Mouse (Mus musculus) G1E (cell line): ENCODE measurements around the gene Hoxd13. TPM values are rescaled to one million over a fixed set of nuclear protein-coding genes. Genes with fewer than 3 reads are reported as not detected.

Experiments
- ATAC-seq: 2 replicates; pipeline ENCODE4 v1.8.0; 2016; ENCODE audit warnings: mild to moderate bottlenecking; ENCODE audit not compliant: insufficient number of reproducible peaks, poor library complexity, low FRiP score, severe bottlenecking; ENCODE audit errors: extremely low read depth
- DNase-seq: peaks from one replicate; pipeline ENCODE4 v3.0.0; 2012; ENCODE audit warnings: low spot score
- H3K27me3 ChIP-seq: 2 replicates; pipeline ENCODE4 v1.6.1; 2012; ENCODE audit warnings: mild to moderate bottlenecking, low read length, inconsistent platforms; ENCODE audit not compliant: insufficient read depth
- H3K36me3 ChIP-seq: replicated peaks from 2 replicates; pipeline ENCODE3; 2012; ENCODE audit warnings: mild to moderate bottlenecking, inconsistent platforms
- H3K4me1 ChIP-seq: 2 replicates; pipeline ENCODE4 v1.6.1; 2012; ENCODE audit warnings: low read depth, low read length, inconsistent platforms, mixed read lengths; ENCODE audit not compliant: insufficient read depth
- H3K4me3 ChIP-seq: 2 replicates; pipeline ENCODE4 v1.5.1; 2012; ENCODE audit warnings: low read depth, mild to moderate bottlenecking, inconsistent platforms, low read length, moderate library complexity, mixed read lengths
- H3K9me3 ChIP-seq: replicated peaks from 2 replicates; pipeline ENCODE4 v1.6.1; 2012; ENCODE audit warnings: inconsistent platforms
- CTCF ChIP-seq: IDR thresholded peaks from 2 replicates; pipeline ENCODE4 v1.5.1; 2012; ENCODE audit warnings: low read depth, low read length, inconsistent platforms, mixed read lengths
- GATA1 ChIP-seq: IDR thresholded peaks from 2 replicates; pipeline ENCODE4 v1.6.1; 2012; ENCODE audit warnings: borderline replicate concordance, low read length, inconsistent platforms, mixed read lengths
- GATA2 ChIP-seq: IDR thresholded peaks from 2 replicates; pipeline ENCODE4 v1.6.1; 2012; ENCODE audit warnings: low read depth, low read length, inconsistent platforms, borderline replicate concordance
- POLR2AphosphoS5 ChIP-seq: IDR thresholded peaks from 2 replicates; pipeline ENCODE4 v1.6.1; 2012; ENCODE audit warnings: low read depth, low read length, inconsistent platforms; ENCODE audit not compliant: insufficient replicate concordance
- TAL1 ChIP-seq: conservative IDR thresholded peaks from 2 replicates; pipeline ENCODE4 v1.6.1; 2012; ENCODE audit warnings: low read depth, low read length, inconsistent platforms, mixed read lengths
- polyA plus RNA-seq: library from polyadenylated mRNA; stranded (reverse); fragments of >175 nt; gene quantifications from 2 replicates; pipeline ENCODE4 v1.2.3, GENCODE M21; 2012
- total RNA-seq, 2 experiments: library from RNA; stranded (forward) in 1 of 2; stranded (reverse) in 1 of 2; fragments of 200-1000 nt in 1 of 2; fragments of >200 nt in 1 of 2; fragmentation: Nextera tagmentation in 1 of 2; gene quantifications; 2 replicates each; pipeline ENCODE4 v1.2.3; 2014 to 2017

Hoxd13 gene
- total and polyA plus RNA-seq, 3 experiments = 0.05 TPM; not detected in 2

- ATAC-seq (no peak), DNase-seq (no peak)
- no peak for TF ChIP-seq GATA1
- TF ChIP-seq GATA2 = no peak
- TF ChIP-seq CTCF = no peak
- no peak for TF ChIP-seq POLR2AphosphoS5
- TF ChIP-seq TAL1 = no peak
- H3K36me3 ChIP-seq = no peaks in the 10 kb centered on the region
- H3K4me3 ChIP-seq = no peak overlapping the region
- peaks cover 57% of the 10 kb centered on the region for H3K27me3 ChIP-seq
- H3K9me3 ChIP-seq = no peaks in the 10 kb centered on the region
- H3K4me1 ChIP-seq = no peaks in the 10 kb centered on the region
Observed at GRCm38 (mm10) chr2:74688795-74689573, 20.9 kb downstream of the Hoxd13 start.

DNA sequence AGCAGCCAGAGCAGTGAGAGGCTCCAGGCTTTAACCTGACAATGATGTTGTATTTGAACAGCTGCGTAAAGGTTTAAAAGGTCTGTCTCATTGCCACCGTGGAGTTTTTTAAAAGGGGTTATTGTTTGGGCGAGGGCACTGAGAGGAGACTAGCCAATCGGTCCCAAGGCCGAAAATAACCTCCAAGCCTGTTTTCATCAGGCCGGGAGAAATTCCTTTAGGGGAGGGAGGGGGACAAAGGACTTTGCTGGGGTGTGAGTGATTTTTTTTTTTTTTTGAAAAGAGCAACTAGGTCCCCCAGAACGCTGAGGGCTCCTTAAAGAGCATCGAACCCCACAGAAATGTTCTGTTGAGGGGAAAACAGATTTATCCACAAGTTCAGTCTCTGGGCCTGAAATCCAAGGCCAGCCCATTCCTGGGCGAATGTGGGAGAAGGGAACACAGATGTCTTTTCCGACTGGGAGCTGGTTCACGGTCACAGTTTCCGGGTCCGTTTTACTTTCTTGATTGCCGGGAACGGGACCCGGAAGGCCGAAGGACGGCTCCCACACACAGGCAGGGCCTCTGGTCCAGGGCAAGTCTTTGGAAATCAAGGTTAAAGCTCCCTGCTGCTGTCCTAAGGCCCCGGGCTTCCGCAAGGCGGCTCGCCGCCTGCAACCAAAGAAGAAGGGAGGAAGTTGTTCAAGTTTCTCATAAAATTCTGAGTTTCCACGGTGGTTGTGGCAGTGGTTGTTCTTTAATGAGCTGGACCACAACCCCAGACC is 21.6 kb downstream of the Hoxd13 start:
- no peak for DNase-seq
- no peak for ATAC-seq
- H3K27me3 ChIP-seq = peaks cover 54% of the 10 kb centered on the region
- TF ChIP-seq GATA1 (no peak), POLR2AphosphoS5 (no peak), CTCF (no peak), TAL1 (no peak)
- no peak overlapping the region for H3K4me3 ChIP-seq
- H3K4me1 ChIP-seq = no peaks in the 10 kb centered on the region
- no peaks in the 10 kb centered on the region for H3K36me3 ChIP-seq
- no peaks in the 10 kb centered on the region for H3K9me3 ChIP-seq

- no peak overlapping the region for H3K4me3 ChIP-seq
- no peaks in the 10 kb centered on the region for H3K4me1 ChIP-seq
- peaks cover 54% of the 10 kb centered on the region for H3K27me3 ChIP-seq
- no peak for TF ChIP-seq POLR2AphosphoS5
- TF ChIP-seq GATA2 = no peak
- no peak for TF ChIP-seq GATA1
- TF ChIP-seq CTCF = no peak
- TF ChIP-seq TAL1 = no peak
- no peaks in the 10 kb centered on the region for H3K9me3 ChIP-seq
- DNase-seq (no peak), ATAC-seq (no peak)
- H3K36me3 ChIP-seq = no peaks in the 10 kb centered on the region
Observed at GRCm38 (mm10) chr2:74690338-74690716, 22.2 kb downstream of the Hoxd13 start.

GRCm38 (mm10) chr2:74691022-74691951 is 23.2 kb downstream of the Hoxd13 start, which contains the start of gene Hoxd10:
Gene Hoxd10 (plus strand): TSS chr2:74691924.
- Histone ChIP-seq H3K27me3 (peaks cover 54% of the 10 kb centered on the region), H3K4me1 (no peaks in the 10 kb centered on the region), H3K9me3 (no peaks in the 10 kb centered on the region), H3K4me3 (no peak within 1 kb of the TSS), H3K36me3 (no peaks in the 10 kb centered on the region)
- DNase-seq (no peak), ATAC-seq (no peak)
- no peak for TF ChIP-seq POLR2AphosphoS5
- TF ChIP-seq CTCF = no peak
- no peak for TF ChIP-seq GATA1
- TF ChIP-seq TAL1 = no peak
- no peak for TF ChIP-seq GATA2

DNA sequence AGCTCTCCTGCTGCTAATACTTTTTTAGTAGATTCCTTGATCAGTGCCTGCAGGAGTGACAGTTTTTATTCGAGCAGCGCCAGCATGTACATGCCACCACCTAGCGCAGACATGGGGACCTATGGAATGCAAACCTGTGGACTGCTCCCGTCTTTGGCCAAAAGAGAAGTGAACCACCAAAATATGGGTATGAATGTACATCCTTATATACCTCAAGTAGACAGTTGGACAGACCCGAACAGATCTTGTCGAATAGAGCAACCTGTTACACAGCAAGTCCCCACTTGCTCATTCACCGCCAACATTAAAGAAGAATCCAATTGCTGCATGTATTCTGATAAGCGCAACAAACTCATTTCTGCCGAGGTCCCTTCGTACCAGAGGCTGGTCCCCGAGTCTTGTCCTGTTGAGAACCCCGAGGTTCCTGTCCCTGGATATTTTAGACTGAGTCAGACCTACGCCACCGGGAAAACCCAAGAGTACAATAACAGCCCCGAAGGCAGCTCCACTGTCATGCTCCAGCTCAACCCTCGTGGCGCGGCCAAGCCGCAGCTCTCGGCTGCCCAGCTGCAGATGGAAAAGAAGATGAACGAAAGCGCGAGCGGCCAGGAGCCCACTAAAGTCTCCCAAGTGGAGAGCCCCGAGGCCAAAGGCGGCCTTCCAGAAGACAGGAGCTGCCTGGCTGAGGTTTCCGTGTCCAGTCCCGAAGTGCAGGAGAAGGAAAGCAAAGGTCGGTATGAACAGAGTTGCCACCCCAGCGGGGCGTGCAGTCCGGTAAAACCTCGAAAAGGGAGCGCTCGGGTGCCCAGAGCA is 24.1 kb downstream of the Hoxd13 start:
- no peak for DNase-seq
- Histone ChIP-seq H3K9me3 (no peaks in the 10 kb centered on the region), H3K4me1 (no peaks in the 10 kb centered on the region), H3K27me3 (peaks cover 55% of the 10 kb centered on the region), H3K4me3 (no peak overlapping the region), H3K36me3 (no peaks in the 10 kb centered on the region)
- TF ChIP-seq GATA2 (no peak), GATA1 (no peak), POLR2AphosphoS5 (no peak), TAL1 (no peak), CTCF (no peak)
- no peak for ATAC-seq
